Mouse (Mus musculus) lung, postnatal 0 days (tissue): ENCODE data around the gene Gm4792.

ENCODE experiments used
- CTCF ChIP-seq: IDR thresholded peaks from 2 replicates; pipeline ENCODE4 v1.5.1; 2016; ENCODE audit warnings: antibody characterized with exemption, mild to moderate bottlenecking
- EP300 ChIP-seq: IDR thresholded peaks from 2 replicates; pipeline ENCODE4 v1.6.1; 2016; ENCODE audit warnings: antibody characterized with exemption, mild to moderate bottlenecking, control low read depth

DNA sequence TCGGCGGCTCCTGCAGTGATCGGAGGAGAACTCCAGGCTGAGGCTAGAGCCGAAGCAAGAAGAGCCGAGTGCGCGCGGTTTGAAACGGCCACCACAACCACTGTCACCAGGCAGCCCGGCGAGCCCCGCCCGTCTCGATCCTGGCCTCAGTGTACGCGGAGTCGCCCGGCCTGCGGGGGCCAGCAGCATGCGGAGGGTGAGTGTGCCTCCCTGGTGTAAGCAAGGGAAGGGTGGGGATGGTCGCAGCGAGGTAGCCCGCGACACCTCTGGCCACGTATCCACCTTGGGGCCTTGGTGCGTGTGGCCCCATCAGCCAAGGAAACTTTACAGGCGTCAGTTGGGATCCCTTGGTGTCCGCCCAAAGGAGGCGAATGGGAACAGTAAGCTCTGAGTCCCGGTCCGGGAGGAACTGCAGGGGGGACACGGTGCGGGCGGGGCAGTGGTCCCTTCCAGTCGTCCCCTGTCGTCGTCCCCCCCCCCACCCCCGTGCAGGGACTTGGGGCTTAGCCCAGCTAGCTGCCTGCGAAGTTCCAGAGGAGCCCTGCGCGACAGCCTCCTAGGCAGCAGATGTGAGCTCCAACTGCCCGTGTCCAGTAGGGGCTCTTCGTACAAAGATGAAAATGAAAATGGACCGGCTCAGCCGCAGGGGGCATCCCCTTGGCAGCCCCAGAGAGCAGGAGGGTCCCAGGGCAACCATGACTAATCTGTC, 13.7 kb upstream of the Gm4792 start:
- TF ChIP-seq CTCF (peak; percentile 22; the same call in 1 of the 2 replicates), EP300 (no peak)
